ENCODE assay signal across 20 mouse cellular contexts in genomic region chr6:146954258-146954657, GRCm38 (mm10). TPM values are rescaled to one million over a fixed set of nuclear protein-coding genes. Genes with fewer than 3 reads are reported as not detected.
A peak's percentile ranks its signal among the peaks of the same experiment; 100 is the strongest.
DNase-seq lines count a peak whose midpoint lies in the region; ATAC-seq and TF ChIP-seq lines count a peak whose summit lies in the region.
"Had no signal": no experiment of that assay in that cellular context is flagged by ENCODE, and none has a peak within 500 bp of the region (broad histone marks: within the 10 kb centered on the region; RNA-seq: fewer than 3 reads in every experiment).

Gene 1700034J05Rik, minus strand, starts transcription at chr6:146954422.

- H3K9ac ChIP-seq in forebrain, embryonic 14.5 days (ENCODE audit: low read length) = no peak within 1 kb of the TSS
- H3K9ac ChIP-seq in forebrain, embryonic 15.5 days (replicated peaks) = no peak within 1 kb of the TSS
- no peak within 1 kb of the TSS for H3K9ac ChIP-seq in limb, embryonic 14.5 days (ENCODE audit: low read depth, low read length, severe bottlenecking)

- no peak for ATAC-seq in forebrain, embryonic 14.5 days
- ATAC-seq in forebrain, embryonic 15.5 days (replicated peaks) = no peak
- 0 out of 2 replicates have a peak, but pooled peaks have one; percentile 23 for ATAC-seq in limb, embryonic 14.5 days (ENCODE audit: low FRiP score, low read depth)
- ATAC-seq in megakaryocyte progenitor cell, adult 5-6 weeks (replicated peaks; ENCODE audit: poor library complexity) = no peak
- ATAC-seq: activated CD4-positive, CD25-positive, alpha-beta regulatory T cell, adult 4 months; inflammation-experienced regulatory T-cells, adult 6 months had no signal

- H3K27ac ChIP-seq in forebrain, embryonic 14.5 days (ENCODE audit: low read depth, low read length) = no peak within 1 kb of the TSS
- H3K27ac ChIP-seq in forebrain, embryonic 15.5 days (replicated peaks) = no peak within 1 kb of the TSS
- no peak within 1 kb of the TSS for H3K27ac ChIP-seq in limb, embryonic 14.5 days (replicated peaks; ENCODE audit: low read depth, low read length)
- no peak within 1 kb of the TSS for H3K27ac ChIP-seq in limb, embryonic 10.5 days

- H3K36me3 ChIP-seq in forebrain, embryonic 14.5 days (ENCODE audit: control insufficient read depth, insufficient read depth, low read length) = no peaks in the 10 kb centered on the region
- H3K36me3 ChIP-seq in forebrain, embryonic 15.5 days = no peaks in the 10 kb centered on the region
- no peaks in the 10 kb centered on the region for H3K36me3 ChIP-seq in limb, embryonic 14.5 days (ENCODE audit: control insufficient read depth, insufficient read depth, low read length)
- no peaks in the 10 kb centered on the region for H3K36me3 ChIP-seq in limb, embryonic 10.5 days
- H3K36me3 ChIP-seq: G1E had no signal

- no peaks in the 10 kb centered on the region for H3K9me3 ChIP-seq in forebrain, embryonic 14.5 days (replicated peaks; ENCODE audit: control insufficient read depth, low read length)
- H3K9me3 ChIP-seq in forebrain, embryonic 15.5 days = no peaks in the 10 kb centered on the region
- H3K9me3 ChIP-seq in limb, embryonic 14.5 days (ENCODE audit: control insufficient read depth, low read length) = no peaks in the 10 kb centered on the region
- H3K9me3 ChIP-seq in limb, embryonic 10.5 days (replicated peaks) = no peaks in the 10 kb centered on the region
- H3K9me3 ChIP-seq: G1E had no signal

- TF ChIP-seq POLR2A in limb, embryonic 14.5 days (IDR thresholded peaks at IDR 0.05; ENCODE audit: borderline replicate concordance, extremely low read depth, insufficient read depth, insufficient read length) = no peak

- H3K4me2 ChIP-seq in forebrain, embryonic 14.5 days (ENCODE audit: low read length) = no peak within 1 kb of the TSS
- no peak within 1 kb of the TSS for H3K4me2 ChIP-seq in forebrain, embryonic 15.5 days (replicated peaks)
- no peak within 1 kb of the TSS for H3K4me2 ChIP-seq in limb, embryonic 14.5 days (replicated peaks; ENCODE audit: low read depth, low read length, severe bottlenecking)

- 81% methylated on average over 1 of the region's 1 CpGs for WGBS in forebrain, embryonic 14.5 days
- 84% methylated on average over 1 of the region's 1 CpGs for WGBS in forebrain, embryonic 15.5 days
- 100% methylated on average over 1 of the region's 1 CpGs for WGBS in limb, embryonic 14.5 days
- WGBS in limb, embryonic 10.5 days = 80% methylated on average over 1 of the region's 1 CpGs

- no peaks in the 10 kb centered on the region for H3K27me3 ChIP-seq in forebrain, embryonic 14.5 days (replicated peaks; ENCODE audit: control insufficient read depth, insufficient read depth, low read length)
- no peaks in the 10 kb centered on the region for H3K27me3 ChIP-seq in forebrain, embryonic 15.5 days
- H3K27me3 ChIP-seq in limb, embryonic 14.5 days (ENCODE audit: control insufficient read depth, insufficient read depth, low read length) = no peaks in the 10 kb centered on the region
- H3K27me3 ChIP-seq in limb, embryonic 10.5 days (ENCODE audit: low read depth, poor library complexity, severe bottlenecking) = no peaks in the 10 kb centered on the region

- no peak within 1 kb of the TSS for H3K4me3 ChIP-seq in forebrain, embryonic 14.5 days (ENCODE audit: low read depth, low read length)
- no peak within 1 kb of the TSS for H3K4me3 ChIP-seq in forebrain, embryonic 15.5 days
- H3K4me3 ChIP-seq in limb, embryonic 14.5 days (replicated peaks; ENCODE audit: low read length) = no peak within 1 kb of the TSS
- H3K4me3 ChIP-seq in limb, embryonic 10.5 days = no peak within 1 kb of the TSS
- H3K4me3 ChIP-seq: layer of hippocampus, adult 2 months had no signal

- DNase-seq in forebrain, embryonic 14.5 days (ENCODE audit: low spot score) = peak; percentile 25
- no peak for DNase-seq in limb, embryonic 14.5 days (ENCODE audit: low spot score)
- DNase-seq in limb, embryonic 10.5 days (ENCODE audit: low spot score) = no peak
- peak; percentile 48 for DNase-seq in 3T3-L1 (ENCODE audit: low read depth, low spot score)
- DNase-seq in brain, adult 2 months (ENCODE audit: low read depth, low spot score) = peak; percentile 73
- DNase-seq in urinary bladder, adult 18-20 months (ENCODE audit: low spot score in 2 of 2) = no peak
- DNase-seq: cerebellum, adult 18-20 months; heart, postnatal 10 days; thymus, postnatal 25 days had no signal

- H3K4me1 ChIP-seq in forebrain, embryonic 14.5 days (ENCODE audit: control insufficient read depth, insufficient read depth, low read length) = peaks cover 12% of the 10 kb centered on the region; the same call in 1 of the 2 replicates
- peaks cover 13% of the 10 kb centered on the region for H3K4me1 ChIP-seq in forebrain, embryonic 15.5 days
- H3K4me1 ChIP-seq in limb, embryonic 14.5 days (ENCODE audit: control insufficient read depth, insufficient read depth, low read length) = peaks cover 4% of the 10 kb centered on the region; the same call in 1 of the 2 replicates
- H3K4me1 ChIP-seq in limb, embryonic 10.5 days = peaks cover 19% of the 10 kb centered on the region

RNA-seq across cellular contexts. Expression of gene 1700034J05Rik, which starts in this region (rescaled TPM):
- polyA plus RNA-seq in forebrain, embryonic 14.5 days (2014; fragmentation: Nextera tagmentation; extraction: Ambion mirVana) = not detected in 2 replicates
- polyA plus RNA-seq in forebrain, embryonic 15.5 days (2015; fragmentation: Nextera tagmentation; extraction: Ambion mirVana) = not detected in 2 replicates
- polyA plus RNA-seq in limb, embryonic 14.5 days (2012; rRNA removed) = not detected in 2 replicates
- polyA plus RNA-seq in limb, embryonic 14.5 days (2014; fragmentation: Nextera tagmentation; extraction: Ambion mirVana) = 0.21 and 0.56 TPM in 2 replicates
- 0.14 and 0.23 TPM in 2 replicates for polyA plus RNA-seq in limb, embryonic 10.5 days (2016; fragmentation: Nextera tagmentation; extraction: Ambion mirVana)
- total RNA-seq in megakaryocyte progenitor cell, adult 5-6 weeks (2015) = not detected in 2 replicates
- total RNA-seq in megakaryocyte progenitor cell, adult 5-6 weeks (2017) = not detected in 2 replicates
- total RNA-seq: adrenal gland, postnatal 4 days; granulocyte monocyte progenitor cell, adult 5-6 weeks; heart, postnatal 10 days; layer of hippocampus, adult 2 months; left cerebral cortex, postnatal 10 days; megakaryocyte, adult 5-6 weeks had no signal
- polyA plus RNA-seq: activated CD4-positive, CD25-positive, alpha-beta regulatory T cell, adult 4 months; cortical plate, adult 2 months; G1E had no signal

Comparison
In these comparisons a context has a peak if more than half of its experiments do, and no peak if none do; other contexts are left out.
1. Peak in DNase-seq in forebrain, embryonic 14.5 days; RNA of the gene not detected or under 1 TPM.
2. Peak in ATAC-seq in limb, embryonic 14.5 days; RNA of the gene not detected or under 1 TPM.
3. DNase-seq: peak in 3T3-L1 (single experiment) and brain, adult 2 months (single experiment); none in limb, embryonic 14.5 days (single experiment), limb, embryonic 10.5 days (single experiment) and urinary bladder, adult 18-20 months (0 of 2).